Mouse (Mus musculus) heart, postnatal 0 days (tissue): ENCODE measurements around the gene Tgm1. TPM values are rescaled to one million over a fixed set of nuclear protein-coding genes. Genes with fewer than 3 reads are reported as not detected.

Source experiments
- ATAC-seq: fragments of 200-750 bp; cut with Nextera tagmentation; 2 replicates; pipeline ENCODE4 v1.8.0; 2017; ENCODE audit warnings: low read depth, moderate number of reproducible peaks, moderate library complexity; ENCODE audit not compliant: insufficient read depth
- DNase-seq: peaks from one replicate; pipeline ENCODE4 v3.0.0-alpha.2; 2016; ENCODE audit warnings: low spot score
- H3K27ac ChIP-seq: fragments of 300-500 bp; sonication (generic); 2 replicates; pipeline ENCODE4 v1.5.1; 2014; ENCODE audit warnings: low read depth, mild to moderate bottlenecking
- H3K27me3 ChIP-seq: fragments of 300-500 bp; sonication (generic); 2 replicates; pipeline ENCODE4 v1.6.1; 2014; ENCODE audit warnings: low read length, mixed read lengths; ENCODE audit not compliant: control insufficient read depth, insufficient read depth
- H3K36me3 ChIP-seq: fragments of 300-500 bp; sonication (generic); replicated peaks from 2 replicates; pipeline ENCODE4 v1.6.1; 2014; ENCODE audit warnings: low read length, mixed read lengths; ENCODE audit not compliant: control insufficient read depth, insufficient read depth
- H3K4me1 ChIP-seq: fragments of 300-500 bp; sonication (generic); 2 replicates; pipeline ENCODE4 v1.6.1; 2014; ENCODE audit warnings: antibody characterized with exemption; ENCODE audit not compliant: control insufficient read depth, insufficient read depth
- H3K4me2 ChIP-seq: fragments of 300-500 bp; sonication (generic); 2 replicates; pipeline ENCODE4 v1.6.1; 2014; ENCODE audit warnings: low read depth, mild to moderate bottlenecking, low read length, moderate library complexity
- H3K4me3 ChIP-seq: fragments of 300-500 bp; sonication (generic); 2 replicates; pipeline ENCODE4 v1.5.1; 2014; ENCODE audit warnings: low read depth, low read length
- H3K9ac ChIP-seq: fragments of 300-500 bp; sonication (generic); replicated peaks from 2 replicates; pipeline ENCODE4 v1.6.1; 2014; ENCODE audit warnings: low read depth, low read length, mixed read lengths
- H3K9me3 ChIP-seq: fragments of 300-500 bp; sonication (generic); replicated peaks from 2 replicates; pipeline ENCODE4 v1.6.1; 2016; ENCODE audit warnings: low read length; ENCODE audit not compliant: control insufficient read depth
- CTCF ChIP-seq: IDR thresholded peaks from 2 replicates; pipeline ENCODE4 v1.5.1; 2016; ENCODE audit warnings: antibody characterized with exemption, control low read depth, low read depth
- EP300 ChIP-seq: IDR thresholded peaks from 2 replicates; pipeline ENCODE4 v1.6.1; 2016; ENCODE audit warnings: antibody characterized with exemption, low read depth
- WGBS: fragments of 180-500 bp; shearing (Covaris S2); extraction: QIAGEN DNeasy Blood & Tissue Kit; methylation state at CpG from one replicate; pipeline ENCODE4 v1.1.7; 2014; 5-methylcytosine and 5-hydroxymethylcytosine counted together
- polyA plus RNA-seq: library from polyadenylated mRNA; unstranded; fragments of >200 nt; fragmentation: Nextera tagmentation; extraction: Ambion mirVana; gene quantifications from 2 replicates; pipeline ENCODE4 v1.2.1, GENCODE M21; 2015
- total RNA-seq: library from RNA; depleted of rRNA; stranded (reverse); fragments of >200 nt; gene quantifications from 2 replicates; pipeline ENCODE4 v1.2.3, GENCODE M21; 2014; ENCODE audit warnings: low replicate concordance

The Tgm1 gene
- total and polyA plus RNA-seq, 2 experiments from 2014 or later: 0.27 to 1.3 TPM

DNA sequence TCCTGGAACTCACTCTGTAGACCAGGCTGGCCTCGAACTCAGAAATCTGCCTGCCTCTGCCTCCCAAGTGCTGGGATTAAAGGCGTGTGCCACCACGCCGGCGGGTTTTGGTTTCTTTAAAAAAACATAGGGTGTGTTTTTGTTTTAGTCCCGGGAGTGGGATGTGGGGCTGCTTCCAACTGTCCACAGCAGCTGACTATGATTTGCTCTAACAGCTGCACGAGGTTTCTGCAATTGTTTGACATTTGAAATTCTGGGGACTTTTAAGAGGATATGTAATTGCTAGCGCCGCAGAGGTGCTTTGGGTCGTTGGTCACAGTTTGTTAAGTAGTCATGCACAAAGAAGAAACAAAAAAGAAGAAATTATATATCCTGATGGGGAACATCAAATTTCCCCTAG is 24.3 kb downstream of the Tgm1 start:
- no peak overlapping the region for H3K9ac ChIP-seq
- no peaks in the 10 kb centered on the region for H3K36me3 ChIP-seq
- 66% methylated on average over 10 of the region's 10 CpGs for WGBS
- no peak overlapping the region for H3K4me2 ChIP-seq
- TF ChIP-seq EP300 (no peak), CTCF (no peak)
- ATAC-seq (no peak), DNase-seq (no peak)
- no peaks in the 10 kb centered on the region for H3K4me1 ChIP-seq
- no peaks in the 10 kb centered on the region for H3K27me3 ChIP-seq
- no peak overlapping the region for H3K27ac ChIP-seq
- H3K4me3 ChIP-seq: no peak overlapping the region
- no peaks in the 10 kb centered on the region for H3K9me3 ChIP-seq

DNA sequence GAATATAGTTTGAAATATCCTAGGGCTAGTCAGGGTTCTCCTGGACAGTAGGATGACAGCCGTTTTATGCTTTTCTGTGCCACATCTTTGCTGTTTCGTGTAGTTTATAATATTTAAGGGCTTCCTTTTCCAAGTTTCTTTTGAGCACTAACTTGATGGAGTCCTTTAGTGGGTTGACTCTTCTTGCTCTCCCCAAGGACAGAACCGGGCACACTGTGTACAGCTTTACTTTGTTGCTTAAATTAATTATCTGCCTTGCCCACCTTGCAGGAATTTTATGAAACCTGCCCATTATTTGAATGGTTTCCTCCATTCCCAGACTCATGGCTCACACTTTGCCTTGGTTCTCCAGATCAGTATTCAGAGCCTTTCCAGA is 31.6 kb downstream of the Tgm1 start:
- ATAC-seq: peak; percentile 7; the same call in 1 of the 2 replicates
- no peaks in the 10 kb centered on the region for H3K27me3 ChIP-seq
- TF ChIP-seq CTCF: no peak
- TF ChIP-seq EP300: no peak
- peaks cover 31% of the 10 kb centered on the region for H3K36me3 ChIP-seq
- no peaks in the 10 kb centered on the region for H3K9me3 ChIP-seq
- H3K4me3 ChIP-seq: peak overlapping the region; percentile 73
- H3K4me1 ChIP-seq: no peaks in the 10 kb centered on the region
- H3K27ac ChIP-seq: peak overlapping the region; percentile 79
- 12% methylated on average over 3 of the region's 3 CpGs for WGBS
- DNase-seq: no peak
- peak overlapping the region; percentile 86 for H3K4me2 ChIP-seq
- H3K9ac ChIP-seq: peak overlapping the region; percentile 81; the same call in 1 of the 2 replicates

DNA sequence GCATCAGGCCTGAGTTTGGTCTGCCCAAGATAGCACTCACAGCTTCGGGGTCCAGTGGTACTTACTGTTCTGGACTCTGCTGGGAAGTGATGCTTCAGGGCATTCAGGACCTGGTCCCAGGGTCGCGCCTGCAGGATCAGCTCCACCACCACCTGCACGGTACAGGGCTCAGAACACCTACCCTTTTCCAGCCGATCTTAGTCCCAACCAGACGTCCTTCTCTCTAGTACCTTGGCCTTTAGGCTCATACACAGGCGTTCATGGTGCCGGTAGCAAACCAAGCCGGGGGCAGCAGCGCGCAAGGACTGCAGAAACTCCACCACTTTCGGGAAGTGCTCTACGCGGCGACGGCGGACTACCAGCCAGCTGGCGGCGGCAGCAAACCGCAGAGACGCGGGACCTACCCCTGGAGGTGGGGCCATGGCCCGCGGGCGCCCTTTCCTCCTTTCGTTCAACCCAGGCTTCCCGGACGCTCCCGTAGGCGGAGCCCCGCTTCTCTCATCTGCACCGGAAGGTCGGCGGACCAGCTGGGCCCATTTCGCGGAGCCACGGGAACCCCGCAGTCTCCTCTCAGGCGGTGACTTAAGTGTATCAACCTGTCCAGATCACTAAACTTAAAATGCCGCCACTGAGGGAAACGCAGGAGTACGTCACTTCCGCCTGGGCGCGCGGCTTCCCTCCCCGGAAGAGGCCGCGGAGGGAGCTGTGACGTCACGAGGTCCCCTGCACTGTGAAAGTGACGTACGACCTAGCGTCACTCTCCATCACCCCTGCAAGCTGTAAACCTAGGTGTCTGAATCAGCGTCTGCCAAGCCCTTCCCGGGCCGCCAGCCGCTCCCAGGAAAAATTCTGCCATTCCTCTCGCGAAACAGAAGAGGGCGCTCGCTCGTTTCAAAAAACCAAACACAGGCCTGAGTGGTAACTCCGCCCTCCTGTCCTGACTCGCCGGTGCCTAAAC is 32.3 kb downstream of the Tgm1 start, which contains the start of gene Tinf2:
Gene Tinf2, minus strand, starts transcription at position 661 of the 958 bp plus-strand sequence.
- no peaks in the 10 kb centered on the region for H3K4me1 ChIP-seq
- H3K36me3 ChIP-seq: peaks cover 38% of the 10 kb centered on the region
- peak within 1 kb of the TSS; percentile 79 for H3K27ac ChIP-seq
- TF ChIP-seq CTCF: peak; percentile 75
- TF ChIP-seq EP300: peak; percentile 73; the same call in 1 of the 2 replicates
- H3K9ac ChIP-seq: peak within 1 kb of the TSS; percentile 81
- WGBS: under 1% methylated on average over 66 of the region's 66 CpGs
- no peaks in the 10 kb centered on the region for H3K27me3 ChIP-seq
- peak within 1 kb of the TSS; percentile 73 for H3K4me3 ChIP-seq
- ATAC-seq: peak; percentile 97
- H3K9me3 ChIP-seq: no peaks in the 10 kb centered on the region
- H3K4me2 ChIP-seq: peak within 1 kb of the TSS; percentile 86
- peak; percentile 91 for DNase-seq

DNA sequence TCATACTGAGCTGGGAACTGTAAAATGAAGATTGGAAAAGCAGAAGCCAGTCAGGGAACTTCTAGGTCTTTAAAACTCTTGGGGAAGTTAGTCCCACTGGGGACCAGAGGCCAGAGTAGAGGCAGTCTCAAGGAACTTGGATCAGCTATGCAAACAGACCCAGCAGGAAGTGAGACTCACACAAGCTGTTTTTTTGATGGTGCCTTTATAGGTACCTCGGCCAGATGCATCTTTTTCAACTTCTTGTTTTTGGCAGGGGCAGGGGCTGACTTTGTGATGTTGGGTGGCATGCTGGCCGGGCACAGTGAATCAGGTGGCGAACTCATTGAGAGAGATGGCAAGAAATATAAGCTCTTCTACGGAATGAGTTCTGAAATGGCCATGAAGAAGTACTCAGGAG is 36.1 kb downstream of the Tgm1 start:
- Histone ChIP-seq H3K4me2 (no peak overlapping the region), H3K9ac (no peak overlapping the region), H3K27me3 (no peaks in the 10 kb centered on the region), H3K27ac (no peak overlapping the region), H3K4me3 (no peak overlapping the region), H3K36me3 (peaks cover 52% of the 10 kb centered on the region), H3K9me3 (no peaks in the 10 kb centered on the region), H3K4me1 (peaks cover 5% of the 10 kb centered on the region; the same call in 1 of the 2 replicates)
- TF ChIP-seq EP300 (no peak), CTCF (no peak)
- 75% methylated on average over 4 of the region's 4 CpGs for WGBS
- no peak for ATAC-seq
- no peak for DNase-seq

DNA sequence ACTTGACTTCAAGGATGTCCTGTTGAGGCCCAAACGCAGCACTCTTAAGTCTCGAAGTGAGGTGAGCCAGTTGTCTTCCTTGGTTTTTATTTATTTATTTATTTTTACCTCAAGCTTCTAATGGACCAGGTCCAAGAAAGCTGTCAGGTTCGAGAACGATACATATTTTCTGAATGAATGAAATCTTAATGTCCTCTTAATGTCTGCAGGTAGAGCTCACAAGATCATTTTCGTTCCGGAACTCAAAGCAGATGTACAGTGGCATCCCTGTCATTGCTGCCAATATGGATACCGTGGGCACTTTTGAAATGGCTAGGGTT is 41.0 kb downstream of the Tgm1 start:
- no peaks in the 10 kb centered on the region for H3K27me3 ChIP-seq
- no peak for TF ChIP-seq CTCF
- no peak for TF ChIP-seq EP300
- no peak for ATAC-seq
- H3K9me3 ChIP-seq: no peaks in the 10 kb centered on the region
- H3K4me2 ChIP-seq: peak overlapping the region; percentile 88
- peak overlapping the region; percentile 73 for H3K27ac ChIP-seq
- WGBS: 69% methylated on average over 7 of the region's 7 CpGs
- no peak for DNase-seq
- H3K9ac ChIP-seq: peak overlapping the region; percentile 90; the same call in 1 of the 2 replicates
- H3K36me3 ChIP-seq: peaks cover 33% of the 10 kb centered on the region
- H3K4me3 ChIP-seq: peak overlapping the region; percentile 89
- H3K4me1 ChIP-seq: peaks cover 18% of the 10 kb centered on the region
